Mouse (Mus musculus) cortical plate, adult 2 months (tissue): Measurements from ENCODE around the gene Gpr55. TPM values are rescaled to one million over a fixed set of nuclear protein-coding genes. Genes with fewer than 3 reads are reported as not detected.

Experiments used
- H3K27ac ChIP-seq: fragments of 200-500 bp; 2 replicates; pipeline ENCODE4 v1.5.1; 2012; ENCODE audit warnings: low read length, control low read depth, inconsistent platforms; ENCODE audit not compliant: insufficient read depth
- H3K4me1 ChIP-seq: fragments of 200-500 bp; 2 replicates; pipeline ENCODE4 v1.6.1; 2011; ENCODE audit warnings: low read length; ENCODE audit not compliant: control insufficient read depth, insufficient read depth
- H3K4me3 ChIP-seq: fragments of 200-500 bp; 2 replicates; pipeline ENCODE4 v1.5.1; 2011; ENCODE audit warnings: mild to moderate bottlenecking, low read length, control low read depth; ENCODE audit not compliant: insufficient read depth
- CTCF ChIP-seq: fragments of 200-500 bp; IDR thresholded peaks from 2 replicates; pipeline ENCODE4 v1.5.1; 2011; ENCODE audit warnings: mild to moderate bottlenecking, control low read depth, low read length; ENCODE audit not compliant: insufficient read depth; ENCODE audit errors: extremely low read depth
- POLR2A ChIP-seq: fragments of 200-500 bp; IDR thresholded peaks from 2 replicates; pipeline ENCODE4 v1.6.1; 2011; ENCODE audit warnings: mild to moderate bottlenecking, low read length, control low read depth; ENCODE audit not compliant: insufficient read depth; ENCODE audit errors: extremely low read depth
- polyA plus RNA-seq: library from polyadenylated mRNA; depleted of rRNA; stranded (reverse); fragments of >200 nt; gene quantifications from 2 replicates; pipeline ENCODE4 v1.2.3, GENCODE M21; 2012

Gene Gpr55
- polyA plus RNA-seq, 1 experiment = 0.13 TPM

DNA sequence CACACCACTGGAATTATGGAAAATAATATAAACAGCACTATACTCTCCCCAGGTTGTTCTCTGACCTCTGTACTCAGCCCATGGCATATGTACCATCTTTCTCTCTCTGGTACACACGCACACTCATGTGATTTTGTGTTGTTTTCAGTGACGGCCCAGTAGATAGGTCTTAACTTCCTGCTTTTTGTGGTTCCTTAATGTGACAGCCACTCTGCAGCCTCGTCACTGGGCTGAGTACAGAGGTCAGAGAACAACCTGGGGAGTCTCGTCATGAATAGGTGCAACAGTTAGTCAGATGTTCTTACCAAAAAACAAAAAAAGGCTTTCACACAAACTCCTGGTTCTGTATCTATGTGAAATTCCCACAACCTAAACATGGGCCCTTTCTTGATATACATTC is 27.5 kb upstream of the Gpr55 start:
- Histone ChIP-seq H3K4me1 (no peaks in the 10 kb centered on the region), H3K27ac (no peak overlapping the region), H3K4me3 (no peak overlapping the region)
- TF ChIP-seq CTCF (no peak), POLR2A (no peak)

DNA sequence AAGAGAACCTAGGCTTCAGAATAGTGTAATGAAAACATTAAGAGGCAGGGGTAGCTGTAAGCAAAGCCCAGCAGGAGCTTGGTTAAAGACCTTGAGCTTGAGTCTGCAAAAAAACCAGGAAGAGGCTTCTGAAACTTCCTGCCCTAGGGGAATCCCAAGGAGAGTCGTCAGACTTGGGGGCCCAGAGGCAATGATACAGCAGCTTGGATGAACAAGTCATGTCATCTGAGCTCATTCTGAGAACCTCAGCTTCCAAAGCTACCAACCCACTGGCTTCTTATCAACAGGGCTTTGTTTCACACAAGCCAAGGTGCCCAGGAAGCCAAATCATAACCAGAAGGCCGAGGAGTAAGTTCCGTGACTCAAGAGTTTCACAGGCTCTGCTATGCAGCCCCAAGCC is 25.0 kb upstream of the Gpr55 start:
- TF ChIP-seq CTCF = no peak
- TF ChIP-seq POLR2A = no peak
- H3K4me3 ChIP-seq = no peak overlapping the region
- H3K27ac ChIP-seq = no peak overlapping the region
- H3K4me1 ChIP-seq = no peaks in the 10 kb centered on the region

DNA sequence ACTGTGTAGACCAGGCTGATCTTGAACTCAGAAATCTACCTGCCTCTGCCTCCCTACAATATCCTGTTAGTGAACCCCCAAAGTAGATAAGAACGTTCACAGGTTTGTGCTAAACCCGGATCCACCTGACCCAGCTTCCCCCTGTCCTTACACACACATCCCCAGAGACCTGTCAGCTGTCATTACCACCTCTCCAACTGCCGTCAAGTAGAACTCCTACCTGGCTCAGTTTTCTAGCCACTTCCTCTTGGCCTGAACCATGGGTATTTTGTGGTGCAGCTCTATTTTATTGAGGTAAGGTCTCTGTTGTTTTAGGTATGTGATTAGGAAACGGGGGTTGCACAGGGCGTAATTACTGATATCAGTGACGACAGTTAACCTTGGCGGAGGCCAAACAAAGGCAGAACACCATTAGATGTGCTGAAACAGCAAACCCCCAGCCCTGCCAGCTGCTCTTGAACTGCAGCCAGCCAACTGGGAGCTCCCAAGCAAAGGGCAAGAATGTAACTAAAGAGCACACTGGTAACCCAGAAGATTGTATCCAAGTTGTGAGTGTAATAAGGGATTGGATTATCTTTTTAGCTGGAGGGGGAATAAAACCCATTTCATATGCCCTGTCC is 21.0 kb upstream of the Gpr55 start:
- H3K4me1 ChIP-seq = no peaks in the 10 kb centered on the region
- no peak for TF ChIP-seq CTCF
- no peak for TF ChIP-seq POLR2A
- H3K27ac ChIP-seq = no peak overlapping the region
- H3K4me3 ChIP-seq = no peak overlapping the region

DNA sequence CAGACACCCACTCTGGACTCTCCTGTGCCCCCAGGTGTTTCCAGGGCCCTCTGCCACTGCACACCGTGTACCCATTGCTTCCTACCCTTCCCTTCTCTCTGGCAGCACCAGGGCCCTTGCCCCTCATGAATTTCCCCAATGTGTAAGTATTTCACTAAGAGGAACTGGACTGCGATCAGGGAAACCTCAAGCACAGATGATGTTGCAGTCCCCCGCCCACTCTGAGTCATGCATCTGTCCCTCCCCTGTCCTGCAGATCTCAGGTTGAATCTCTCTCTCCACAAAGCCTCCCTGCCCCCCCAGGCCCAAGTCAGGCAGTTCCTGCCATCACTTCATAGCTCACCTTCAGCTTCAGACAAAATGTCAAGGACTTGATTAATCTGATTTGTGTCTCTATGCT is 16.9 kb upstream of the Gpr55 start:
- TF ChIP-seq POLR2A = no peak
- TF ChIP-seq CTCF = no peak
- Histone ChIP-seq H3K27ac (no peak overlapping the region), H3K4me1 (no peaks in the 10 kb centered on the region), H3K4me3 (no peak overlapping the region)

DNA sequence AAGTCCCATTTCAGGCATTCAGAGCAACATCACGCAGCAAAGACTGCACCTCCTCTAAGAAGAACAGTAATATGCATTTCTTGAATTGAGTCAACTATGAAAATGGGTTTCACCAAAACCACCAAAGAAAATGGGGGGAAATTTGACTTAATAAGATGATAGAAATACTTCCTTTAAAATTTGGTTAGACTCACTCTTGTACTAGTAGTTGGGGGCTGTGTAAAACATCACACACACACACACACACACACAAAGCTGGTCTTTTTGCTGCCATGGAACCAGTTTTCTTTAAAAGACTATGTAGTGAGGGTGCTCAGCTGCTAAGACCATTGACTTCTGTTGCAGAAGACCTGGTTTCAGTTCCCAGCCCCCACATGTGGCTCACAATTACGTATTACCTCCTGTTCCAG is 12.7 kb upstream of the Gpr55 start:
- no peak for TF ChIP-seq CTCF
- no peak for TF ChIP-seq POLR2A
- Histone ChIP-seq H3K4me3 (no peak overlapping the region), H3K27ac (no peak overlapping the region), H3K4me1 (no peaks in the 10 kb centered on the region)

DNA sequence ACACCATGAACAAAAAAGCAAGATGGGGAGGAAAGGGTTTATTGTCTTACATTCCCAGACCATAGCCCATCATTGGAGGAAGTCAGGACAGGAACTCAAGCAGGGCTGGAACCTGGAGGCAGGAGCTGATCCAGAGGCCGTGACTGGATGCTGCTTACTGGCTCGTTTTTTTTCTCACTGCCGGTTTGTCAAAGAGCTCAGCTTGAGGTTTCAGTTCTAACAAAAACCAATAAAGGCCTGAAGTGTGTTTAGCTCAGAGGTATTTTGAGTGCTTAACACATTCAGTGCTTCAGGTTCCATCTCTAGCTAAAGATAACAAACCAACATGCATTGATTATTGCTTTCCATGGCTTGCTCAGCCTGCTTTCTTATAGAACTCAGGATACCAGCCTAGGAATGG is 11.5 kb upstream of the Gpr55 start:
- Histone ChIP-seq H3K4me3 (no peak overlapping the region), H3K4me1 (no peaks in the 10 kb centered on the region), H3K27ac (no peak overlapping the region)
- no peak for TF ChIP-seq CTCF
- no peak for TF ChIP-seq POLR2A

DNA sequence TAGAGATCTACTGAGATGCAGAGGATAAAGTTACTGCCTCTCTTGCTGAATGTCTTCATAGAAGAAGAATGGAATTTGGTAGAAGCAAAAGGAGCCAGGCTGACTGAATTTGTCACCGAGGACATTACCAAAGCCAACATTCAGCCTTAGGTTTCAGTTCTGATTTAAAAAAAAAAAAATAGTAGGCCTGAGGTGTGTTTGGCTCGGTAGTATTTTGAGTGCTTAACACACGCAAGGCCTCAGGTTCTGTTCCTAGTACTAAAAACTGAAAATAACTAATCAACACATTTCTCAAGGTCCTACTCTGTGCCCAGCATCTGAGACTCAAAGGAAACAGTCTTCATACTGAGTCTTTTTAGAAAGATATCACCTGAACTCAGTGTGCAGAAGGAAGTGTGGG is 10.3 kb upstream of the Gpr55 start:
- no peaks in the 10 kb centered on the region for H3K4me1 ChIP-seq
- TF ChIP-seq CTCF = no peak
- TF ChIP-seq POLR2A = no peak
- no peak overlapping the region for H3K27ac ChIP-seq
- no peak overlapping the region for H3K4me3 ChIP-seq

DNA sequence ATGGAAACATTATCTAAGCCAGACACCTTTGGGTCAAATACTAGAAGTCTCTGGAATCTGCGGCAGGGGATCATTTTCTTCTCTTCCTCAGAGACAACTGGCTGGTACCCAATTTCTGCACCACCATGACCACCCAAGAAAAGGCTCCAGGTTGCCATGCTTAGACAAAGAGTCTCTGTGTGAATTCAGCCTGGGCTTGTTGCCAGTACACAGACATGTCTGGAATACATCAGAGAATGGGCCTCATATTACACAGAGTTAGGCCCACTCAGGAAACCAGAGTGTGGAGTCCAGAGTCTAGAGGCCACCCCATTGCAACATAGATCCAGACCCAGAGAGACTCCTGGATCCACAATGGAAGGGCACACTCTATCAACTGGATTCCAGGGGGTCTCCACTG is 8.7 kb upstream of the Gpr55 start:
- H3K27ac ChIP-seq = no peak overlapping the region
- H3K4me1 ChIP-seq = no peaks in the 10 kb centered on the region; the same call in 1 of the 2 replicates
- H3K4me3 ChIP-seq = no peak overlapping the region
- TF ChIP-seq CTCF = no peak
- no peak for TF ChIP-seq POLR2A

DNA sequence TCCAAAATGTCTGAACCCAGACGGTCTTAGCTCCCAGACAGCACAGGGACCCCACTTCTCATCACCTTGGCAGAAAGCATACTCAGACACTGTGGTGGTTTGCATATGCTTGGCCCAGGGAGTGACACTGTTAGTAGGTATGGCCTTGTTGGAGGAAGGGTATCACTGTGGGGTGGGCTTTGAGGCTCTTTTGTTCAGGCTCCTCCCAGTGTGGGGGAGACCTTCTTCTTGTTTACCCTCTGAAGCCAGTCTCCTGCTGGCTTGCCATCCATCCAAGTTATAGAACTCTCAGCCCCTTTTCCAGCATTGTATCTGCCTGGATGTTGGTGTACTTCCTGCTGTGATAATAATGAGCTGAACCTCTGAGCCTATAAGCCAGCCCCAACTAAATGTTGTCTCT is 8.3 kb upstream of the Gpr55 start:
- no peak overlapping the region for H3K27ac ChIP-seq
- TF ChIP-seq CTCF (no peak), POLR2A (no peak)
- no peak overlapping the region for H3K4me3 ChIP-seq
- no peaks in the 10 kb centered on the region; the same call in 1 of the 2 replicates for H3K4me1 ChIP-seq

DNA sequence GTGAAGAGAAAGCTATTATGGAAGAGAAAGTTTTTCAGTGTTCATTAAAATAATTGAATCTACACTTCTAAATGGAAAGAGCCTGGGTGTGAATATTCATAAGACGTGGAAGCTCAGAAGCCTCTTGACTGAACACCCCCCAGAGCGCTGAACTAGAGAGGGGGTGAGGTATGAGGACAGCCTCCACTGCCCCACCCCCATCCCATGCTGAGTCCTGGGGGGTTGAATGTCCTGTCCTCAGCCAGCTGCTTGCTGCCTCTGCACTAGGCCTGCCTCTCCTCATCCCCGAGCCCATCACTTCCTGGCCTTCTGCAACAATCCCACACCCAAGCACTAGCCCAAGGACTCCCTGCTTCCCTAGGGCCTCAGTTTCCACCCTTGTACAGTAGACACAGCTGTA is 5.0 kb upstream of the Gpr55 start:
- TF ChIP-seq CTCF (no peak), POLR2A (no peak)

More for the DNA sequence above, 5.0 kb upstream of the Gpr55 start:
- no peak overlapping the region for H3K27ac ChIP-seq
- H3K4me1 ChIP-seq = peaks cover 1% of the 10 kb centered on the region; the same call in 1 of the 2 replicates
- H3K4me3 ChIP-seq = no peak overlapping the region
